Mouse (Mus musculus) midbrain, embryonic 11.5 days (tissue): ENCODE results near the gene Slc7a7. TPM values are rescaled to one million over a fixed set of nuclear protein-coding genes. Genes with fewer than 3 reads are reported as not detected.

Source experiments
- ATAC-seq: fragments of 200-750 bp; cut with Nextera tagmentation; 2 replicates; pipeline ENCODE4 v1.8.0; 2017; ENCODE audit warnings: moderate TSS enrichment, moderate library complexity; ENCODE audit not compliant: low FRiP score
- DNase-seq: peaks from one replicate; pipeline ENCODE4 v3.0.0; 2015; ENCODE audit warnings: low spot score; ENCODE audit errors: missing footprints
- H3K27ac ChIP-seq: fragments of 300-500 bp; sonication (generic); 2 replicates; pipeline ENCODE4 v1.5.1; 2014; ENCODE audit warnings: low read depth, low read length
- H3K27me3 ChIP-seq: fragments of 300-500 bp; sonication (generic); 2 replicates; pipeline ENCODE4 v1.6.1; 2014; ENCODE audit warnings: mild to moderate bottlenecking, low read length, moderate library complexity, mixed read lengths; ENCODE audit not compliant: control insufficient read depth, insufficient read depth
- H3K36me3 ChIP-seq: fragments of 300-500 bp; sonication (generic); 2 replicates; pipeline ENCODE4 v1.6.1; 2014; ENCODE audit warnings: mild to moderate bottlenecking, low read length, moderate library complexity, mixed read lengths; ENCODE audit not compliant: control insufficient read depth, insufficient read depth
- H3K4me1 ChIP-seq: fragments of 300-500 bp; sonication (generic); 2 replicates; pipeline ENCODE4 v1.6.1; 2014; ENCODE audit warnings: low read length; ENCODE audit not compliant: control insufficient read depth, insufficient read depth
- H3K4me2 ChIP-seq: fragments of 300-500 bp; sonication (generic); 2 replicates; pipeline ENCODE4 v1.6.1; 2014; ENCODE audit warnings: mild to moderate bottlenecking, moderate library complexity
- H3K4me3 ChIP-seq: fragments of 300-500 bp; sonication (generic); 2 replicates; pipeline ENCODE4 v1.5.1; 2014; ENCODE audit warnings: low read depth, low read length
- H3K9ac ChIP-seq: fragments of 300-500 bp; sonication (generic); 2 replicates; pipeline ENCODE4 v1.6.1; 2014; ENCODE audit warnings: low read length
- H3K9me3 ChIP-seq: fragments of 300-500 bp; sonication (generic); 2 replicates; pipeline ENCODE4 v1.6.1; 2016; ENCODE audit warnings: low read length; ENCODE audit not compliant: control insufficient read depth
- WGBS: fragments of 180-500 bp; shearing (Covaris S2); extraction: QIAGEN DNeasy Blood & Tissue Kit; methylation state at CpG from one replicate; pipeline ENCODE4 v1.1.7; 2014; 5-methylcytosine and 5-hydroxymethylcytosine counted together
- polyA plus RNA-seq: library from polyadenylated mRNA; unstranded; fragments of >200 nt; fragmentation: Nextera tagmentation; extraction: Ambion mirVana; gene quantifications from 2 replicates; pipeline ENCODE4 v1.2.1, GENCODE M21; 2014

Slc7a7 gene
- polyA plus RNA-seq, 1 experiment from 2014 or later: 4.7 TPM

DNA sequence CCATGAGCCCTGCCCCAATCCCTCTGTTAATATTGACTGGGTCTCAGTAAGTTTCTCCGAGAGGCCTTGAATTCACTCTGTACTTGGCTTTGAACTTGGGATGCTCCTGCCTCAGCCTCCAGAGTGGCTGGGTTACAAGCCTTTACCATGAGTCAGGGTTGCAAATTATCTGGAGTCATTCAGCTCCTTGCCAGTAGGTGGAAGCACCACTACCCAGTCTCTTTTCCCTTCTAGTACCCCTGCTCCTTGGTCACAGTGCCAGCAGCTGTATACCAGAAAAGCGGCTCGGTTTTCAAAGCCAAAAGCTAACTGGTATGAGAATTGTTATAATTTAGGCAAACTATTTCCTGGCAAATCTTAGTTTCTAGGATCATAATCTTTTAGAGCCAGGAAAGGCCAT is 41.7 kb downstream of the Slc7a7 start:
- H3K9me3 ChIP-seq: no peaks in the 10 kb centered on the region
- H3K9ac ChIP-seq: no peak overlapping the region
- H3K4me3 ChIP-seq: no peak overlapping the region
- 81% methylated on average over 3 of the region's 3 CpGs for WGBS
- no peak overlapping the region for H3K27ac ChIP-seq
- ATAC-seq (no peak), DNase-seq (peak; percentile 83)
- no peaks in the 10 kb centered on the region for H3K27me3 ChIP-seq
- H3K36me3 ChIP-seq: 0 out of 2 replicates have a peak, but pooled peaks cover 3% of the 10 kb centered on the region
- no peaks in the 10 kb centered on the region for H3K4me1 ChIP-seq
- H3K4me2 ChIP-seq: no peak overlapping the region

DNA sequence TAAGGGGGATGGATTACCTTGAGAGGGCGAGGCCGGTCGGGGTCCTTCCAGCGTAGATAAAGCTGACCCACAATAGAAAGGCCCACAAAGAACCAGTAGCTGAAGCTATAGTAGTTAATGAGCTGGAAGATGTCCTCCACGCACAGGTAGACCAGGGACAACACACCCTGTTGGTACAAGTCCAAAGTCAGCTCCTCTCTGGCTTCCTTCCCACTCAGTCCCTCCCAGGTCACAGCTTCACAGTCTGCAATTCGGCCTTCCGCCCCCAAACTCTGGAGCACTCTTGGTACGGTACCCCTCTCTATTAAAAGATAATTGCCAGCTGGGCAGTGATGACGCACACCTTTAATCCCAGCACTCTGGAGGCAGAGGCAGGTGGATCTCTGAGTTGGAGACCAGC is 44.7 kb downstream of the Slc7a7 start:
- Histone ChIP-seq H3K36me3 (peaks cover 23% of the 10 kb centered on the region), H3K27ac (no peak overlapping the region), H3K4me2 (no peak overlapping the region), H3K27me3 (no peaks in the 10 kb centered on the region), H3K9me3 (no peaks in the 10 kb centered on the region), H3K9ac (no peak overlapping the region), H3K4me3 (no peak overlapping the region), H3K4me1 (no peaks in the 10 kb centered on the region)
- DNase-seq: peak; percentile 26
- 96% methylated on average over 9 of the region's 9 CpGs for WGBS
- no peak for ATAC-seq

DNA sequence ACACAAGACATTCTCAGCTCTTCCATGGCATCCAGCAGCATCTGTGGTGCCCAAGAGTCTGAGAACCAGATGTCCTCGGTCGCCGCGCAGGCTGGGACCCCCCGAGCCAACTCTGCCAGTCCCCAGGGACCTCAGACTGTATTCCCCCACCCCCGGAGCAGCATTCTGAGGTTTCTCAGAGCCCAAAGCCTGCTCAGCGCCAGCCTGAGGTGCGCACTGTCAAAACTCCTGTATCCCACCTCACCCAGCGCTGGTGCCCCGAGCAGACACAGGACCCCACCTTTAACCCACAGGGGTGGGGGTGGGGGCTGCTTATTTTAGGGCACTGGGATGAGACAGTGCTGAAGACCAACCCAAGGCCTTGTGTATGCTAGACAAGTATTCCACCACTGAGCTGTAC is 46.1 kb downstream of the Slc7a7 start:
- H3K9ac ChIP-seq: no peak overlapping the region
- WGBS: 97% methylated on average over 10 of the region's 10 CpGs
- no peaks in the 10 kb centered on the region for H3K4me1 ChIP-seq
- H3K4me3 ChIP-seq: no peak overlapping the region
- H3K4me2 ChIP-seq: no peak overlapping the region
- no peaks in the 10 kb centered on the region for H3K9me3 ChIP-seq
- H3K36me3 ChIP-seq: peaks cover 26% of the 10 kb centered on the region
- H3K27me3 ChIP-seq: no peaks in the 10 kb centered on the region
- peak; percentile 61 for ATAC-seq
- DNase-seq: peak; percentile 69
- no peak overlapping the region for H3K27ac ChIP-seq

DNA sequence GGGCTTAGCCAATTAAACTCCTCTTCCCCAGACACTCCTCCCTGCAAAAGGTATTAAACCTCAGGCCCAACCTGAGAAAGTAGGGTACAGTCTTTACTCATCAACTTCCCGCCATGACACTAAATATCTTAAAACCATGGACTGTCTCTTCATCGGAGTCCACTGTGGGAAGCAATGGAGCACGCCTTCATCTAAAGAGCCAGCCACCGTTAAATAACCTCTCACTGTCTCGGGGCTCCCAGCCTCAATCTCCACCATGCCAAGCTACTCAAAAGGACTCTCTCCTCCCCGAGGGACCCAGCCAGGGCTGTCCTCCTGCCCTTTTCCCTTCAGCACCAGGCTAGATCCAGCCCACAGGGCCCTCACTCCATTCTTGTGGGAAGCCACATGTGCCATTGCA is 47.0 kb downstream of the Slc7a7 start:
- Histone ChIP-seq H3K27ac (no peak overlapping the region), H3K9ac (no peak overlapping the region), H3K27me3 (no peaks in the 10 kb centered on the region), H3K4me3 (no peak overlapping the region), H3K4me2 (no peak overlapping the region), H3K4me1 (no peaks in the 10 kb centered on the region), H3K36me3 (peaks cover 26% of the 10 kb centered on the region), H3K9me3 (no peaks in the 10 kb centered on the region)
- ATAC-seq: no peak
- DNase-seq: peak; percentile 79
- WGBS: 89% methylated on average over 6 of the region's 6 CpGs

DNA sequence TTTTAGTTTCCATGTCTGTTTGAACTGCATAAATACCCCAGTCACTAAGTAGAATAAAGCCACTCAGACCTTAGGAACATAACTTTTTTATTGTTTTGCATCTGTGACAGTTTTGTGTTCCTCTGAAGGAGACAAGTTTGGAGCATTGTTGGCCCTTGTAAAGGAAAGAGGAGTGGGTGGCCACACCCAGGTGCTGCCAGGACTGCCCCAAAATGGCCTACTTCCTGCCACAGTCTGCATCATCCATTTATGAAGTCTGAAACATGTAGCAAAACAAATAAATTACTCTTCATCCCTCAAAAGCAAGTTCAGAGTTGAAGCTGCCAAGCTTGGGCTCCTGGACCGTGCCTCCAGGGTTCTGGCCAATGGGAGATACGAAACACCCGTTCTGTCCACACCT is 48.2 kb downstream of the Slc7a7 start:
- DNase-seq (peak; percentile 69), ATAC-seq (no peak)
- Histone ChIP-seq H3K27me3 (no peaks in the 10 kb centered on the region), H3K9ac (no peak overlapping the region), H3K27ac (no peak overlapping the region), H3K4me2 (no peak overlapping the region), H3K36me3 (peaks cover 28% of the 10 kb centered on the region), H3K9me3 (no peaks in the 10 kb centered on the region), H3K4me1 (no peaks in the 10 kb centered on the region), H3K4me3 (no peak overlapping the region)
- 98% methylated on average over 3 of the region's 3 CpGs for WGBS

DNA sequence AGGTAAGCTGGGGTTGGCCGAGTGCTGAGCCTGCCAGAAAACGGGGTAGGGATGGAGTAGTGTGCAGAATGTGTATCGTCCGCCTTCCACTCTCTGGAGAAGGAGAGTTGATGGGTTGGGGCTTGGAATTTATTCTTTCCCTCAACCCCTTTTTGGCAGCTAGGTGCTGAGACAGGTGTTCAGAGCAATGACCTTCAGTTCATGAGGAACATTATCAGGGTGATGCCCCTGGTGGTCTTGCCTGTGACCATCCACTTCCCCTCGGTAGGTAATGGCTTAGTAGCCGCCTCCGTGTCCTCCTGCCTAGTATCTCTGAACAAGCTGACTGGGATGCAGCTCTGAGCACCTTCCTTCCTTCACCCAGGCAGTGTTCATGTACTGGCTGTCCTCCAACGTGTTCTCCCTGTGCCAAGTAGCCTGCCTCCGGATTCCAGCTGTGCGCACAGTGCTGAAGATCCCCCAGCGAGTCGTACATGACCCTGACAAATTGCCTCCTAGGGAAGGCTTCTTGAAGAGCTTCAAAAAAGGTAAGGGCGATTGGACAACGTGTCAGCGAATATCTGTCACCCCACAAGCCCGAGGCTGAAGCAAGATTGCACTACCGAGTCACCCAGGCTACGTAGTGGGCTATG is 50.0 kb downstream of the Slc7a7 start:
- H3K27me3 ChIP-seq: no peaks in the 10 kb centered on the region
- H3K4me2 ChIP-seq: no peak overlapping the region
- H3K27ac ChIP-seq: no peak overlapping the region
- no peak overlapping the region for H3K4me3 ChIP-seq
- H3K36me3 ChIP-seq: peaks cover 34% of the 10 kb centered on the region
- no peak for ATAC-seq
- no peak overlapping the region for H3K9ac ChIP-seq
- H3K9me3 ChIP-seq: no peaks in the 10 kb centered on the region
- WGBS: 94% methylated on average over 18 of the region's 18 CpGs
- H3K4me1 ChIP-seq: no peaks in the 10 kb centered on the region
- peak; percentile 70 for DNase-seq

DNA sequence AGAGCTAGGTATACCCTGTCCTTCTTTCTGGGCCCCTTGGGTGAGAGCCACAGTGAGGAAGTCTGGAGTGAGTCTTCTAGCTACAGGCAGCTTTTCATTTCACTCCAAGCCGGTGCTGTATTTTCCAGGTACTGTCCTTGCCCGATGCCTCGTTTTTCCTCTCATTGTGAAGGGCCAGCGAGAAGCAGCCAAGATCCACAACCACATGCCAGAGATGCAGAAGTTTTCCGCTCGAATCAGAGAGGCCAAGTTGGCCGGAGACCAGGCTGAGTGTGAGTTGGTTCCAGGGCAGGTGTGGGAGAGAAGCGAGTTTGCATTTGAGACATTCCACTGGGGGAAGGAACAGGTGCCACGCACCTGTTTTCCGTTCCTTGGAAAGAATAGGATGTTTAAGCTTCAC is 51.0 kb downstream of the Slc7a7 start:
- ATAC-seq (no peak), DNase-seq (peak; percentile 12)
- no peak overlapping the region for H3K27ac ChIP-seq
- no peak overlapping the region for H3K4me3 ChIP-seq
- H3K9ac ChIP-seq: no peak overlapping the region
- no peaks in the 10 kb centered on the region for H3K27me3 ChIP-seq
- H3K4me1 ChIP-seq: peaks cover 4% of the 10 kb centered on the region
- peaks cover 34% of the 10 kb centered on the region for H3K36me3 ChIP-seq
- no peak overlapping the region for H3K4me2 ChIP-seq
- 94% methylated on average over 10 of the region's 10 CpGs for WGBS
- H3K9me3 ChIP-seq: no peaks in the 10 kb centered on the region

DNA sequence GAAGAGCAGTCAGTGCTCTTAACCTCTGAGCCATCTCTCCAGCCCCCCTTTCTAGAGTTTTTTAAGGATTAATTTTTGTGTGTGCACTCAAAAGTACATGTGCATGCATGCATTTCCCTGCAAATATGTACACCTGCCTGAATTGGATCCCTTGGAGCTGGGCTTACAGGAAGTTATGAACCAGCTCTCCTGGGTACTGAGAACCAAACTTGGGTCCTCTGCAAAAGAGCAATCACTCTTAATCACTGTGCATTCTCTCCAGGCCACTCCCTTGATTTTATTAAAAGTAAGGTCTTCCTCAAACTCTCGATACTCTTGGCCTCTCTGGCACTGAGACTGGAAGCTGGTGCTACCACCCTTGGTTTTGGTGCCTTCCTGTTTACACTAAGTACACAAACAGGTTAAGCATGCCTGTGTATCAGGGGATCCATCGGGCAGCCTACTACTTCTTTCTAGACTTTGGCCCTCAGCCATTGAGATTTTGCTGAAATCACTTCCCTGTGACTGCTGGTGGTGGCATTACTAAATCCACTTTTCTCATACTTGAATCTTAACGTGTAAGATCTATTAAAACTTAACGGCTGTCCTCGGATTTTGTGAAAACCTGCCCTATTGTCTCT is 52.4 kb downstream of the Slc7a7 start:
- ATAC-seq (no peak), DNase-seq (peak; percentile 62)
- 92% methylated on average over 5 of the region's 5 CpGs for WGBS
- Histone ChIP-seq H3K27me3 (no peaks in the 10 kb centered on the region), H3K4me3 (no peak overlapping the region), H3K4me1 (peaks cover 6% of the 10 kb centered on the region), H3K36me3 (peaks cover 25% of the 10 kb centered on the region), H3K27ac (no peak overlapping the region), H3K9me3 (no peaks in the 10 kb centered on the region), H3K4me2 (no peak overlapping the region), H3K9ac (no peak overlapping the region)

DNA sequence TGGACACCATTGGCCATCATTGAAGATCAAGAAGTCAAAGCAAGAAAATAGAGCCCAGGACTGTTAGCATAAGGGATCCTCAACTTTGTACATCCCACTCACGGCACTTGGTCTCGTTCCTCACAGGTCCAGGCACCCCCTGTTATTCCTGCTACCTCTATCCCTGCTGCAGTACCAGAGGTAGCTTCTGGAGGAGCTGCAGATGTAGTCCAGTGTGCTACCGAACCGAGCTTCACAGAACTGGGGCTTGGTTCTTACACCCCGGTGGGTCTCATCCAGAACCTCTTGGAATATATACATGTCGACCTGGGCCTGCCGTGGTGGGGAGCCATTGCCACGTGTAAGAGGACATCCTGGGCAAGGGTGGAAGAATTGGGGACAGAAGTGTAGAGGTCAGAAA is 54.4 kb downstream of the Slc7a7 start:
- Histone ChIP-seq H3K27ac (no peak overlapping the region), H3K9me3 (no peaks in the 10 kb centered on the region), H3K4me1 (peaks cover 6% of the 10 kb centered on the region), H3K4me2 (no peak overlapping the region), H3K36me3 (peaks cover 11% of the 10 kb centered on the region), H3K9ac (no peak overlapping the region), H3K4me3 (no peak overlapping the region), H3K27me3 (no peaks in the 10 kb centered on the region)
- DNase-seq (peak; percentile 47), ATAC-seq (no peak)
- 94% methylated on average over 8 of the region's 8 CpGs for WGBS
